Mouse (Mus musculus) heart, embryonic 14.5 days (tissue): ENCODE measurements at regions not wholly inside any gene's neighbourhood (a gene's known extent, or its start where the extent isn't known, plus 50 kb on each side); places are given as distances from the start of the nearest gene placed in this dataset.
A peak's percentile ranks its signal among the peaks of the same experiment; 100 is the strongest.

Source experiments
- ATAC-seq: fragments of 200-750 bp; cut with Nextera tagmentation; 2 replicates; pipeline ENCODE4 v1.8.0; 2017; ENCODE audit warnings: low read depth, moderate TSS enrichment; ENCODE audit not compliant: insufficient number of reproducible peaks, insufficient read depth, low FRiP score
- H3K27ac ChIP-seq, 2 experiments: fragments of 200-500 bp in 1 of 2; fragments of 300-500 bp in 1 of 2; sonication (generic) in 1 of 2; replicated peaks in 1 of 2; 2 replicates each; pipeline ENCODE4 v1.5.1; 2012 to 2014; ENCODE audit warnings: low read depth in 2 of 2, low read length in 2 of 2, control low read depth in 1 of 2, mild to moderate bottlenecking in 1 of 2, mixed read lengths in 1 of 2; ENCODE audit not compliant: control insufficient read depth in 1 of 2, insufficient read depth in 1 of 2
- H3K27me3 ChIP-seq: fragments of 300-500 bp; sonication (generic); 2 replicates; pipeline ENCODE4 v1.6.1; 2014; ENCODE audit warnings: mild to moderate bottlenecking, low read length, control low read depth; ENCODE audit not compliant: control insufficient read depth, insufficient read depth
- H3K36me3 ChIP-seq: fragments of 300-500 bp; sonication (generic); 2 replicates; pipeline ENCODE4 v1.6.1; 2014; ENCODE audit warnings: mild to moderate bottlenecking, control low read depth, low read length, mixed read lengths; ENCODE audit not compliant: control insufficient read depth, insufficient read depth
- H3K4me1 ChIP-seq, 2 experiments: fragments of 200-500 bp in 1 of 2; fragments of 300-500 bp in 1 of 2; sonication (generic) in 1 of 2; 2 replicates each; pipeline ENCODE4 v1.6.1; 2012 to 2014; ENCODE audit warnings: low read length in 2 of 2, control low read depth in 1 of 2, mixed read lengths in 1 of 2; ENCODE audit not compliant: control insufficient read depth in 2 of 2, insufficient read depth in 2 of 2
- H3K4me2 ChIP-seq: fragments of 300-500 bp; sonication (generic); 2 replicates; pipeline ENCODE4 v1.6.1; 2014; ENCODE audit warnings: mild to moderate bottlenecking, low read length
- H3K4me3 ChIP-seq, 2 experiments: fragments of 200-500 bp in 1 of 2; fragments of 300-500 bp in 1 of 2; sonication (generic) in 1 of 2; 2 replicates each; pipeline ENCODE4 v1.5.1; 2012 to 2014; ENCODE audit warnings: low read length in 2 of 2, mild to moderate bottlenecking in 2 of 2, control low read depth in 1 of 2, low read depth in 1 of 2, moderate library complexity in 1 of 2; ENCODE audit not compliant: control insufficient read depth in 1 of 2, insufficient read depth in 1 of 2
- H3K9ac ChIP-seq: fragments of 300-500 bp; sonication (generic); 2 replicates; pipeline ENCODE4 v1.6.1; 2014; ENCODE audit warnings: mild to moderate bottlenecking, low read length
- H3K9me3 ChIP-seq: fragments of 300-500 bp; sonication (generic); 2 replicates; pipeline ENCODE4 v1.6.1; 2016; ENCODE audit warnings: low read length, control low read depth; ENCODE audit not compliant: control insufficient read depth
- WGBS: fragments of 180-500 bp; shearing (Covaris S2); extraction: QIAGEN DNeasy Blood & Tissue Kit; methylation state at CpG from one replicate; pipeline ENCODE4 v1.1.7; 2014; 5-methylcytosine and 5-hydroxymethylcytosine counted together

GRCm38 (mm10) chr3:56773920-56774319 is 527.9 kb downstream of the Tm4sf1 start:
- no peaks in the 10 kb centered on the region for H3K27me3 ChIP-seq
- ATAC-seq: no peak
- no peak overlapping the region for H3K4me2 ChIP-seq
- no peaks in the 10 kb centered on the region for H3K36me3 ChIP-seq
- H3K4me3 ChIP-seq: no peak overlapping the region
- no peaks in the 10 kb centered on the region for H3K9me3 ChIP-seq
- WGBS: 77% methylated on average over 5 of the region's 5 CpGs
- H3K9ac ChIP-seq: no peak overlapping the region
- H3K27ac ChIP-seq: no peak overlapping the region
- no peaks in the 10 kb centered on the region for H3K4me1 ChIP-seq

GRCm38 (mm10) chr3:56770225-56770624 is 531.6 kb downstream of the Tm4sf1 start:
- WGBS: 86% methylated on average over 2 of the region's 2 CpGs
- H3K27me3 ChIP-seq: no peaks in the 10 kb centered on the region
- no peak overlapping the region for H3K9ac ChIP-seq
- H3K4me2 ChIP-seq: no peak overlapping the region
- H3K9me3 ChIP-seq: no peaks in the 10 kb centered on the region
- H3K36me3 ChIP-seq: no peaks in the 10 kb centered on the region
- ATAC-seq: no peak
- no peaks in the 10 kb centered on the region for H3K4me1 ChIP-seq
- no peak overlapping the region for H3K4me3 ChIP-seq
- H3K27ac ChIP-seq: no peak overlapping the region

GRCm38 (mm10) chr3:56767133-56767532 is 534.7 kb downstream of the Tm4sf1 start:
- H3K9me3 ChIP-seq: no peaks in the 10 kb centered on the region
- ATAC-seq: no peak
- 81% methylated on average over 3 of the region's 3 CpGs for WGBS

GRCm38 (mm10) chr3:56764336-56764735 is 537.5 kb downstream of the Tm4sf1 start:
- 82% methylated on average over 3 of the region's 3 CpGs for WGBS
- ATAC-seq: no peak
- H3K36me3 ChIP-seq: no peaks in the 10 kb centered on the region
- H3K27me3 ChIP-seq: no peaks in the 10 kb centered on the region
- H3K4me3 ChIP-seq: no peak overlapping the region
- H3K9ac ChIP-seq: no peak overlapping the region
- H3K4me2 ChIP-seq: no peak overlapping the region
- no peaks in the 10 kb centered on the region for H3K9me3 ChIP-seq
- H3K4me1 ChIP-seq: no peaks in the 10 kb centered on the region
- no peak overlapping the region for H3K27ac ChIP-seq

More at GRCm38 (mm10) chr3:56767133-56767532, 534.7 kb downstream of the Tm4sf1 start:
- Histone ChIP-seq H3K27me3 (no peaks in the 10 kb centered on the region), H3K4me1 (no peaks in the 10 kb centered on the region), H3K27ac (no peak overlapping the region), H3K4me2 (no peak overlapping the region), H3K9ac (no peak overlapping the region), H3K4me3 (no peak overlapping the region), H3K36me3 (no peaks in the 10 kb centered on the region)

- 82% methylated on average over 6 of the region's 6 CpGs for WGBS
- Histone ChIP-seq H3K4me3 (no peak overlapping the region), H3K9me3 (no peaks in the 10 kb centered on the region), H3K4me1 (no peaks in the 10 kb centered on the region), H3K9ac (no peak overlapping the region), H3K27ac (no peak overlapping the region), H3K27me3 (no peaks in the 10 kb centered on the region), H3K36me3 (no peaks in the 10 kb centered on the region), H3K4me2 (no peak overlapping the region)
- ATAC-seq: no peak
Measured at GRCm38 (mm10) chr3:56763896-56764295, 537.9 kb downstream of the Tm4sf1 start.

- 0% methylated on average over 3 of the region's 3 CpGs for WGBS
Measured at GRCm38 (mm10) chr3:56753654-56754053, 548.1 kb downstream of the Tm4sf1 start.

GRCm38 (mm10) chr3:56751926-56752325 is 549.9 kb downstream of the Tm4sf1 start:
- no peak overlapping the region for H3K27ac ChIP-seq
- no peaks in the 10 kb centered on the region for H3K36me3 ChIP-seq
- ATAC-seq: no peak
- H3K9ac ChIP-seq: no peak overlapping the region
- H3K4me2 ChIP-seq: no peak overlapping the region
- H3K27me3 ChIP-seq: no peaks in the 10 kb centered on the region
- no peak overlapping the region for H3K4me3 ChIP-seq
- H3K9me3 ChIP-seq: no peaks in the 10 kb centered on the region
- WGBS: 72% methylated on average over 1 of the region's 1 CpGs
- H3K4me1 ChIP-seq: peaks cover 2 to 7% of the 10 kb centered on the region in 2 experiments; a peak in 1 of 4 replicates

More at GRCm38 (mm10) chr3:56753654-56754053, 548.1 kb downstream of the Tm4sf1 start:
- Histone ChIP-seq H3K27me3 (no peaks in the 10 kb centered on the region), H3K4me2 (peak overlapping the region; percentile 19; the same call in 1 of the 2 replicates), H3K36me3 (no peaks in the 10 kb centered on the region), H3K27ac (peak overlapping the region; percentile 39 to 41; a peak in 2 of 4 replicates), H3K4me1 (peaks cover 2 to 7% of the 10 kb centered on the region in 2 experiments; a peak in 1 of 4 replicates), H3K4me3 (no peak overlapping the region), H3K9me3 (no peaks in the 10 kb centered on the region), H3K9ac (no peak overlapping the region)
- peak; percentile 68; the same call in 1 of the 2 replicates for ATAC-seq

GRCm38 (mm10) chr3:56740902-56741301 is 557.4 kb upstream of the Nbea start:
- Histone ChIP-seq H3K27ac (no peak overlapping the region), H3K4me2 (no peak overlapping the region), H3K4me3 (no peak overlapping the region), H3K9me3 (no peaks in the 10 kb centered on the region), H3K9ac (no peak overlapping the region), H3K27me3 (no peaks in the 10 kb centered on the region), H3K36me3 (no peaks in the 10 kb centered on the region), H3K4me1 (no peaks in the 10 kb centered on the region)
- no peak for ATAC-seq
